Mouse (Mus musculus) heart, adult 2 months (tissue): ENCODE results near the gene Mertk.

ENCODE experiments used
- CTCF ChIP-seq: fragments of 200-600 bp; IDR thresholded peaks from 2 replicates; pipeline ENCODE4 v1.8.1; 2022; ENCODE audit warnings: antibody characterized with exemption, mild to moderate bottlenecking, moderate library complexity
- POLR2A ChIP-seq: fragments of 200-500 bp; IDR thresholded peaks from 2 replicates; pipeline ENCODE4 v1.6.1; 2011; ENCODE audit warnings: mild to moderate bottlenecking, low read depth, low read length, control low read depth; ENCODE audit not compliant: insufficient read depth

GRCm38 (mm10) chr2:128737796-128738195 lies 39.0 kb downstream of the Mertk start:
- TF ChIP-seq CTCF (no peak), POLR2A (no peak)
